Mouse (Mus musculus): ENCODE results near the gene Tmem222.

DNA sequence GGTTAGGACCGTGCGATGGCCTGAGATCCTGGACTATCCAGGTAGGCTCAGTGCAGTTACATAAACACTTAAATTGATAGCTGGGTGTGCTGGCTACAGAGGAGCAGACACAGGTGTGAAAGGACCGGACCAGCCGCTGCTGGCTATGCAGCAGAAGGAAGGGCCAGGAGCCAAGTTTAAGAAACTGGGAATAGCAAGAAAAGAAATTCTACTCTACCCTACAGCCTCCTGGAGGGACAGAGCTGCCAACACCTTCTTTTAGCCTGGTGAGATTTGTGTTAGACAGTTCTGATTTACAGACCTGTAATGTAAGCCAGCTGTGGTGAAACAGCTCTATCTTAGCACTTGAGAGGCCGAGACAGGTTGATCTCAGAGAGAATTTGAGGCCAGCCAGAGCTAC lies 38.4 kb upstream of the Tmem222 start:
- no peak for TF ChIP-seq CTCF (IDR thresholded peaks at IDR 0.05; ENCODE audit: borderline replicate concordance, control insufficient read depth, extremely low read depth, insufficient read depth, low read length, poor library complexity)
- no peak for TF ChIP-seq POLR2A (IDR thresholded peaks at IDR 0.05; ENCODE audit: control insufficient read depth, extremely low read depth, insufficient read depth, low read length, poor library complexity)
